Mouse (Mus musculus) hindbrain, embryonic 16.5 days (tissue): ENCODE measurements at regions not wholly inside any gene's neighbourhood (a gene's known extent, or its start where the extent isn't known, plus 50 kb on each side); places are given as distances from the start of the nearest gene placed in this dataset.

ENCODE experiments used
- ATAC-seq: fragments of 200-750 bp; cut with Nextera tagmentation; 2 replicates; pipeline ENCODE4 v1.8.0; 2017; ENCODE audit warnings: moderate TSS enrichment, moderate library complexity
- H3K27ac ChIP-seq: fragments of 300-500 bp; sonication (generic); 2 replicates; pipeline ENCODE4 v1.5.1; 2014; ENCODE audit warnings: low read depth, mild to moderate bottlenecking, control low read depth, low read length, moderate library complexity
- H3K27me3 ChIP-seq: fragments of 300-500 bp; sonication (generic); replicated peaks from 2 replicates; pipeline ENCODE4 v1.6.1; 2014; ENCODE audit warnings: low read length; ENCODE audit not compliant: control insufficient read depth, insufficient read depth
- H3K36me3 ChIP-seq: fragments of 300-500 bp; sonication (generic); 2 replicates; pipeline ENCODE4 v1.6.1; 2014; ENCODE audit warnings: mild to moderate bottlenecking, low read length, moderate library complexity, mixed read lengths; ENCODE audit not compliant: control insufficient read depth, insufficient read depth
- H3K4me1 ChIP-seq: fragments of 300-500 bp; sonication (generic); 2 replicates; pipeline ENCODE4 v1.6.1; 2014; ENCODE audit warnings: low read depth, low read length; ENCODE audit not compliant: control insufficient read depth, insufficient read depth
- H3K4me2 ChIP-seq: fragments of 300-500 bp; sonication (generic); 2 replicates; pipeline ENCODE4 v1.6.1; 2014; ENCODE audit warnings: mild to moderate bottlenecking, low read length, control low read depth, moderate library complexity
- H3K4me3 ChIP-seq: fragments of 300-500 bp; sonication (generic); 2 replicates; pipeline ENCODE4 v1.5.1; 2014; ENCODE audit warnings: mild to moderate bottlenecking, low read length, control low read depth, moderate library complexity
- H3K9ac ChIP-seq: fragments of 300-500 bp; sonication (generic); 2 replicates; pipeline ENCODE4 v1.6.1; 2014; ENCODE audit warnings: low read depth, mild to moderate bottlenecking, control low read depth, low read length, moderate library complexity
- H3K9me3 ChIP-seq: fragments of 300-500 bp; sonication (generic); 2 replicates; pipeline ENCODE4 v1.6.1; 2014; ENCODE audit warnings: mild to moderate bottlenecking, low read length, moderate library complexity; ENCODE audit not compliant: control insufficient read depth
- WGBS: fragments of 180-500 bp; shearing (Covaris S2); extraction: QIAGEN DNeasy Blood & Tissue Kit; methylation state at CpG from one replicate; pipeline ENCODE4 v1.1.7; 2014; 5-methylcytosine and 5-hydroxymethylcytosine counted together

GRCm38 (mm10) chr10:126708730-126709129 lies 192.4 kb downstream of the Atp23 start:
- no peaks in the 10 kb centered on the region for H3K9me3 ChIP-seq
- no peak overlapping the region for H3K9ac ChIP-seq
- ATAC-seq = no peak
- 33% methylated on average over 4 of the region's 4 CpGs for WGBS
- no peak overlapping the region for H3K4me2 ChIP-seq
- 0 out of 2 replicates have a peak, but pooled peaks cover 2% of the 10 kb centered on the region for H3K4me1 ChIP-seq
- H3K36me3 ChIP-seq = no peaks in the 10 kb centered on the region
- H3K27ac ChIP-seq = no peak overlapping the region
- H3K27me3 ChIP-seq = no peaks in the 10 kb centered on the region
- H3K4me3 ChIP-seq = no peak overlapping the region

- Histone ChIP-seq H3K27ac (no peak overlapping the region), H3K4me1 (0 out of 2 replicates have a peak, but pooled peaks cover 2% of the 10 kb centered on the region), H3K36me3 (no peaks in the 10 kb centered on the region), H3K4me3 (no peak overlapping the region), H3K4me2 (no peak overlapping the region), H3K27me3 (no peaks in the 10 kb centered on the region), H3K9me3 (no peaks in the 10 kb centered on the region), H3K9ac (no peak overlapping the region)
- ATAC-seq = no peak
- 63% methylated on average over 4 of the region's 4 CpGs for WGBS
These were observed 192.9 kb downstream of the Atp23 start for GRCm38 (mm10) chr10:126708215-126708614.

- Histone ChIP-seq H3K4me3 (no peak overlapping the region), H3K36me3 (no peaks in the 10 kb centered on the region), H3K27ac (no peak overlapping the region), H3K4me2 (no peak overlapping the region), H3K27me3 (no peaks in the 10 kb centered on the region), H3K9ac (no peak overlapping the region), H3K9me3 (no peaks in the 10 kb centered on the region), H3K4me1 (no peaks in the 10 kb centered on the region)
- no peak for ATAC-seq
- 90% methylated on average over 10 of the region's 10 CpGs for WGBS
These were observed 204.1 kb downstream of the Atp23 start for GRCm38 (mm10) chr10:126697086-126697485.

DNA sequence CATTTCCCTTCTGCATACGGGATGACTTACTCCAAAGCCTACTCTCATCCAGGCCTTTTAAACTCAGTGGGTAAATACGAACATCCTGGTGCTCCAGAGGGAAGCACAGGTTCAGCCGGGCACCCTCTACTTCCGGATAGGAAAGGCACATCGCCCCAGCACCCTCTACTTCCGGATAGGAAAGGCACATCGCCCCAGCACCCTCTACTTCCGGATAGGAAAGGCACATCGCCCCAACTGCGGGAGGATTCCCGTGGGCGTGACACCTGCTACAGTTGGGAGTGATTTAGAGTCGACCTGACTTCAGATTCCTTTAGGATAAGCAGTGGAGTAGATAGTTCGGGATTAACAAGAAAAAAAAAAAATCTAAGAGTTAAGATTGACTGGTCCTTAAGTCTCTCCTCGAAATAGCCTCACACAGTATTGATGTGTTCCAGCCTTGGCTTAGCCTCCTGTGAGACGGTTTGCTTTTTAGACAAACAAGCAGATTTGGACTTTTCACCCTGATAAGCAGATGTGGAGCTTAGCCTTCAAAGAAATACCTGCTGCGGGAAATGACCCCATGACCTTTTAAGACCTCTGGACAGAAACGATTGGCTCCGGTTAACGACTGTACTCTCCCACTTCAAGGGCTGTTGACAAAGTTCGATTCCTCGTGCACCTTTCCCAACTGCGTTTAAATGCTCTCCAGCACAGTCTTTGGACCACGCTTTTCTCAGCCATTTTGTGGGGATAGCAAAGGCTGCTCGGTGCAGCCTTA lies 210.1 kb downstream of the Atp23 start:
- H3K4me3 ChIP-seq = no peak overlapping the region
- no peak for ATAC-seq
- H3K36me3 ChIP-seq = no peaks in the 10 kb centered on the region
- no peak overlapping the region for H3K9ac ChIP-seq
- no peaks in the 10 kb centered on the region for H3K4me1 ChIP-seq
- H3K27me3 ChIP-seq = no peaks in the 10 kb centered on the region
- no peak overlapping the region for H3K4me2 ChIP-seq
- 78% methylated on average over 25 of the region's 25 CpGs for WGBS
- H3K9me3 ChIP-seq = no peaks in the 10 kb centered on the region
- H3K27ac ChIP-seq = no peak overlapping the region

DNA sequence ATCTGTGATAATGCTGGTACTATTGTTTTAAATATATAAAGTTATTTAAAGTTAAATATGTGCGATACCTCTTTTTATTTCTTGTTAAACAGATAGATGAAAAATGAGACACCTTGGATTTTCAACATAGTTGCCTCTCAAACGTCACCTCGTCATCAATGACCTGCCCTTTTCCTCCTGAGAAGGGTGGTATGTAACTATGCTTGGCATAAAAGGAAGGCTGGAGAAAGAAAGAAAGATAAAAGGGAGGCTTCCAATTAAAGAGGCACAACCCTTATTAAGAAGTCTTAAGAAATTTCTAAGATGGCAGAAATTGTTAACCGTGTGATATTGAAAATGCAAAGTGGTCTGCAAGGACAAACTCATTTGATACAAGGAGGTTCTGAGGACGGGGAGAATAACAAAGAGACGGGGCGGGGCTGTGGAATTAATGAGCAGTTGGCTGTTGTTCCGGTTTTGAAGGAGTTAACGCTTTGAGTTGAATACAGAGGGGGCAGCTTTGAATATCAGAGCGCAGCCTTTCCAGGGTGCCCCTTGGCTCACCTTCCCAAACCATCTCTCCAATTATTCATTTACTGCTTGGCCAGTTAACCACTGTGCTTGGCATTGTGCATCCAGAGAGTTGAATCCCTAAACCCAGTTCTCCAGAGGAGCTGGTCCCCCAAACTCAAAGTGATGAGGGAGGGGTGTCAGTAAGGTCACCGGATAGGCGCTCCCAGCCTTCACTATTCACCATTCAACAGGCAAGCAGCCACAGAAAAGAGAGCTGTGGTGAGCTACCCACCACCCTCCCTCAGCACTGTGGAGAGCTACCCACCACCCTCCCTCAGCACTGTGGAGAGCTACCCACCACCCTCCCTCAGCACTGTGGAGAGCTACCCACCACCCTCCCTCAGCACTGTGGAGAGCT lies 220.6 kb downstream of the Atp23 start:
- no peak overlapping the region for H3K27ac ChIP-seq
- H3K4me2 ChIP-seq = peak overlapping the region; percentile 16
- ATAC-seq = no peak
- H3K27me3 ChIP-seq = no peaks in the 10 kb centered on the region
- no peaks in the 10 kb centered on the region for H3K36me3 ChIP-seq
- 7% methylated on average over 12 of the region's 12 CpGs for WGBS
- no peak overlapping the region for H3K4me3 ChIP-seq
- H3K9me3 ChIP-seq = 0 out of 2 replicates have a peak, but pooled peaks cover 3% of the 10 kb centered on the region
- peaks cover 3% of the 10 kb centered on the region for H3K4me1 ChIP-seq
- H3K9ac ChIP-seq = no peak overlapping the region

DNA sequence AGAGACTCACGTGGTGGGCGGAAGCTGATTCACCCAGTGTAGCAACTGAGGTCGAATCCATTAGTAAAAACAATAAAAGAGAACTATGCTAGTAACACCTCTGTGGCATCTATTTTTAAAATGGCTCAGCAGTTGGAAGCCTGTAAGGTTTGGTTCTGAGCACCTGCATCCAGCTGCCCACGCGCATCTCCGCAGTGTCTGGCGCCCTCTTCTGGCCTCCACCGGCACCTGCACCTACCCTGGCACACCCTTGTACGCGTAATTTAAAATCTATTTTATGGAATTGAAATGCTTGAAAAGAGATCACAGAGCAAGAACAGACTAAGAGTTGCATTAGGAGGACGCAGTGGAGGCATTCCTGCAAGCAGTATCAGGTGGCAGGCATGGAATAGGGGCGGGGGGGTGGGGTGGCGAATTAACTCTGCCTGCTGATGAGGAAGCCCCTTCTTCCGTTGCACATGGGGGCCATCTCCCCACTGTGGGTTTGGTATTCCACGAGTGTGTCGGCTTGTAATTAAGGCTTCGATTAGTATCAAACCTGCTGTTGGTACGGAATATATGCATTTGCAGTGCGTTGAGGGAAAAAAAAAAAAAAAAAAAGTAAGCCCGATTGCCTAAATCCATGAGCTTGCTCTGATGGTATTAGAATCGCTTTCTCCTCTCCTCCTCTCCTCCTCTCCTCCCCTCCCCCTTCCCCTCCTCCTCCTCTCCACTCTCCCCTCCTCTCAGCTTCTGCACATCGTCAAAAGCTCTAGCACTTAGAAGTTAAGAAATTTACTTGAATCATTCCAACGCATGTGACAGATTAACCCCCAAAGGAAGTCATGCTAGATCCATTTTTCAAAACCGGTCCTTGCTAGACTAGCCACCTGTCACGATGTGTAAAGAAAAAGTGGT lies 221.7 kb downstream of the Atp23 start:
- H3K9me3 ChIP-seq = 0 out of 2 replicates have a peak, but pooled peaks cover 3% of the 10 kb centered on the region
- peak overlapping the region; percentile 56 for H3K4me2 ChIP-seq
- H3K9ac ChIP-seq = 0 out of 2 replicates have a peak overlapping the region, but pooled peaks have one; percentile 17
- no peak overlapping the region for H3K27ac ChIP-seq
- ATAC-seq = 0 out of 2 replicates have a peak, but pooled peaks have one; percentile 9
- WGBS = 22% methylated on average over 25 of the region's 25 CpGs
- H3K27me3 ChIP-seq = no peaks in the 10 kb centered on the region
- H3K4me3 ChIP-seq = peak overlapping the region; percentile 35
- H3K36me3 ChIP-seq = no peaks in the 10 kb centered on the region
- H3K4me1 ChIP-seq = peaks cover 3% of the 10 kb centered on the region

DNA sequence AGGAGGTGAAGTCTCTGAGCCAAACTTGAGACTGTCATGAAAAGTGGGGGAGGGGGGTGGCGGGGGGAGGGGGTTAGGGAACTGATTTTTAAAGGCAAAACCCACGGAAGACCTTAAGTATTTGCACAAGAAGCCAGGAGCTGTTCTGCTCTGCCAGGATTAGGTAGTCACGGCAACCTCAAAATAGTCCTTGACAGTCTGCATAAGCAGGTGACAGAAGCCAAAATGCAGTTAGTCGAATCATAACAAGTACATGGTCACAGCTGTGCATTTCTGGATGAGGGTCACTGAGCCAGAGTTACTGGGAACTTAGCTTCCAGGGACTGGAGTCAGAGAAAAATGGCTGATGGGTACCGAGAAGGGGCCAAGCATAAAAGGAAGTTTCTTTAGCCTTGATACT lies 227.7 kb downstream of the Atp23 start:
- H3K4me2 ChIP-seq = no peak overlapping the region
- ATAC-seq = no peak
- no peaks in the 10 kb centered on the region for H3K4me1 ChIP-seq
- H3K27ac ChIP-seq = no peak overlapping the region
- no peak overlapping the region for H3K9ac ChIP-seq
- no peak overlapping the region for H3K4me3 ChIP-seq
- no peaks in the 10 kb centered on the region for H3K36me3 ChIP-seq
- H3K9me3 ChIP-seq = 0 out of 2 replicates have a peak, but pooled peaks cover 3% of the 10 kb centered on the region
- WGBS = 56% methylated on average over 5 of the region's 5 CpGs
- no peaks in the 10 kb centered on the region for H3K27me3 ChIP-seq

DNA sequence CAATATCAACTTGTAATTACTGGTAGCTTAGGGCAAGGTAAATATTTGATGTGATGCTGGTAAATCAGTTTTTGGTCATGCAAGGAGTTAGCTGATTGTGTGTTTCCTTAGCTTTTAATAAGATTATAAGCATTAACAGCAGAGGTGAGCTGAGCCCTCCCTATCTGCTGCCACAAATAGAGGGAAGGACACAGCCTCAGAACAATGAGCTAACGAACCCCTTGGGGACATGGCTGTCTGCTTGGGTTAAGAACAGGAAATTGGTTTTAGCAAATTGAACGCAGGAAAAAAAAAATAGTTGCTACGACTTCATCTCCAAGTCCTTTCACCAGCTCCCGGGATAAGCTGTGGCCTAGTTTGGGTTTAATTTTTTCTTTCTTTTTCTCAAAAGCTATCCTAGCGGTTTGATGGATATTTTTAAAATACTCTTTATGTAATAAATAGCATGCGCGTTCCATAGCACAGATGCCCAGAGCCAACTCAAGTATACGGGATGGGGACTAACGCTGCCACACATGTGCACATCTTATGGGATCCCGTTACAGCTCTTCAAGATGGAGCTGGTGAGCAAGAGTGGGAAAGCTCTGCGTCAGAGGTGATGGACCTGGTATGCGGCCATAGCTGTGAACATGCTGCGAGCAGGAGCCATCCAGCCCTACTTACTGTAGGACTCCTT lies 236.6 kb downstream of the Atp23 start:
- no peaks in the 10 kb centered on the region for H3K9me3 ChIP-seq
- no peak overlapping the region for H3K4me2 ChIP-seq
- no peak overlapping the region for H3K27ac ChIP-seq
- no peaks in the 10 kb centered on the region for H3K4me1 ChIP-seq
- H3K27me3 ChIP-seq = no peaks in the 10 kb centered on the region
- H3K9ac ChIP-seq = no peak overlapping the region
- WGBS = 79% methylated on average over 13 of the region's 13 CpGs
- H3K4me3 ChIP-seq = no peak overlapping the region
- ATAC-seq = no peak
- H3K36me3 ChIP-seq = no peaks in the 10 kb centered on the region
